Mouse (Mus musculus): Measurements from ENCODE around the gene Rims3. TPM values are rescaled to one million over a fixed set of nuclear protein-coding genes. Genes with fewer than 3 reads are reported as not detected.

Gene Rims3
- total RNA-seq, 2 experiments from 2014 or later, result 74.4 to 75.8 TPM

GRCm38 (mm10) chr4:120928686-120929085 is 74.1 kb downstream of the Rims3 start:
- intact Hi-C loops (cut with DNase I), result no loop called here
- peak; percentile 65 for DNase-seq

- intact Hi-C loops (cut with DNase I), result no loop called here
- DNase-seq, result no peak
These were observed 76.1 kb downstream of the Rims3 start for GRCm38 (mm10) chr4:120930736-120931135.

- intact Hi-C loops (cut with DNase I), result no loop called here
These were observed 80.4 kb downstream of the Rims3 start for GRCm38 (mm10) chr4:120935006-120935405.

More at GRCm38 (mm10) chr4:120935006-120935405, 80.4 kb downstream of the Rims3 start:
- DNase-seq, result no peak

Small RNAs within 50 kb of the gene (microRNA-seq; reads per million reads assigned to microRNA genes)
- gene Gm23936, result not detected

Other genes with a start within 250 kb of the Rims3 start
- gene Cited4, start 188.2 kb upstream of the Rims3 start, total RNA-seq (2021), result 1 to 10 TPM; 2.9 to 3.5 TPM
- gene Kcnq4, start 106.2 kb upstream of the Rims3 start, total RNA-seq (2021), result 10 to 100 TPM; 19.6 to 21.1 TPM
- 10 to 100 TPM; 43.1 to 55.8 TPM for gene Nfyc, start 23.2 kb upstream of the Rims3 start, total RNA-seq (2021)
- 10 to 100 TPM; 20.3 to 23.0 TPM for gene Exo5, start 70.2 kb downstream of the Rims3 start, total RNA-seq (2021)
- gene Zfp69, start 96.9 kb downstream of the Rims3 start, total RNA-seq (2021), result 1 to 10 TPM; 4.0 to 4.1 TPM
- gene Smap2, start 162.4 kb downstream of the Rims3 start, total RNA-seq (2021), result 100 to 1,000 TPM; 124 to 128 TPM
- gene Col9a2, start 184.6 kb downstream of the Rims3 start, total RNA-seq (2021), result 10 to 100 TPM; 11.0 to 12.1 TPM
- gene Zmpste24, start 243.4 kb downstream of the Rims3 start, total RNA-seq (2021), result 10 to 100 TPM; 19.5 TPM

All from left cerebral cortex, postnatal 4 days (tissue).